Mouse (Mus musculus) megakaryocyte, embryonic 14.5 days (primary cell): ENCODE measurements at regions not wholly inside any gene's neighbourhood (a gene's known extent, or its start where the extent isn't known, plus 50 kb on each side); places are given as distances from the start of the nearest gene placed in this dataset.

Experiments used
- FLI1 ChIP-seq: IDR thresholded peaks from 2 replicates; pipeline ENCODE4 v1.6.1; 2012; ENCODE audit warnings: low read length, inconsistent platforms, mixed read lengths
- GATA1 ChIP-seq: IDR thresholded peaks from 3 replicates; pipeline ENCODE4 v1.6.1; 2012; ENCODE audit warnings: mixed read lengths, low read length, inconsistent platforms, borderline replicate concordance

GRCm38 (mm10) chr15:7002226-7002625, 88.2 kb upstream of the Lifr start:
- TF ChIP-seq GATA1 (no peak), FLI1 (no peak)
